Mouse (Mus musculus) lung, adult 2 months (tissue): ENCODE measurements around the gene Cask.

ENCODE experiments used
- CTCF ChIP-seq: fragments of 200-500 bp; IDR thresholded peaks from 2 replicates; pipeline ENCODE4 v1.5.1; 2011; ENCODE audit warnings: mild to moderate bottlenecking, low read length, control low read depth; ENCODE audit not compliant: insufficient read depth
- POLR2A ChIP-seq: fragments of 200-500 bp; IDR thresholded peaks from 2 replicates; pipeline ENCODE4 v1.6.1; 2011; ENCODE audit warnings: low read depth, mild to moderate bottlenecking, control low read depth, low read length, borderline replicate concordance; ENCODE audit errors: extremely low read depth

DNA sequence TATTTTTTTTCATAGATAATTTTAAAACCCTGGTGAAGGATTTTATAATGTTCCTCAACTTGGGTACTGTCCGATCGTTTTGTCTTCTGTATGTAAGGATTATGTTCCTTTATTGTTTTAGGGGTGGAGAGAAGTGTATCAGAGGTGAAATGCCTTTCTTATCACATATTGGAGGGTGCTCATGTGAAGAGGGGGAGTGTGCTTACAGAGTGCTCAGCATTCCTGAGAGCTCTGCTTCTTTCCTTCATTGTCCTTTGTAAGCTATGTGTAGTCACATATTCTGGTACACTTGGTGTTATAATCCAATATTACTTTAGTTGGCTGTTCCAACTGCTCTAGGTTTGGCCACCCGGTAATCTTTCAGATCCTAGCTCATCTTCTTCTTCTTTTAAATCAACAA, 150.5 kb downstream of the Cask start:
- TF ChIP-seq POLR2A (no peak), CTCF (no peak)
